Mouse (Mus musculus) thymus, postnatal 10 days (tissue): Measurements from ENCODE around the gene Zmynd8.

Experiments
- DNase-seq, 2 experiments: peaks; one replicate each; pipeline ENCODE4 v3.0.0; 2021; ENCODE audit warnings: low spot score in 2 of 2

Zmynd8 gene

DNA sequence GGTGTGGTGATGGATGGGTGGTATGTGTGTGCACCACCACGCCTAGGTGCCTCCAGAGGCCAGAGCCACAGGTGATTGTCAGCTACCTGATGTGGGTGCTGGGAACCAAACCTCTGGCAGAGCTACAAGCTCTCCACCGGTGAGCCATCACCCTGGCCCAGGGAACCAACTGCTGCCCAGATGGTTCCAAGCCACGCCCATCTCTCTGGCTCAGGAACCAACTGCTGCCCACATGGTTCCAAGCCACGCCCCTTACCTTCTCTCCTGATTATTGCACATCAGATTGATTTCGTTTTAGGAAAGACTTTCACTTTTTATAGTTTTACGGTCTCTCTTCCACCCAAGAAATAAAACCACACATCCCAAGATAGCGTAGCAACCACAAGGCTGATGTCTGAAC lies 150.8 kb downstream of the Zmynd8 start:
- DNase-seq, result no peak

DNA sequence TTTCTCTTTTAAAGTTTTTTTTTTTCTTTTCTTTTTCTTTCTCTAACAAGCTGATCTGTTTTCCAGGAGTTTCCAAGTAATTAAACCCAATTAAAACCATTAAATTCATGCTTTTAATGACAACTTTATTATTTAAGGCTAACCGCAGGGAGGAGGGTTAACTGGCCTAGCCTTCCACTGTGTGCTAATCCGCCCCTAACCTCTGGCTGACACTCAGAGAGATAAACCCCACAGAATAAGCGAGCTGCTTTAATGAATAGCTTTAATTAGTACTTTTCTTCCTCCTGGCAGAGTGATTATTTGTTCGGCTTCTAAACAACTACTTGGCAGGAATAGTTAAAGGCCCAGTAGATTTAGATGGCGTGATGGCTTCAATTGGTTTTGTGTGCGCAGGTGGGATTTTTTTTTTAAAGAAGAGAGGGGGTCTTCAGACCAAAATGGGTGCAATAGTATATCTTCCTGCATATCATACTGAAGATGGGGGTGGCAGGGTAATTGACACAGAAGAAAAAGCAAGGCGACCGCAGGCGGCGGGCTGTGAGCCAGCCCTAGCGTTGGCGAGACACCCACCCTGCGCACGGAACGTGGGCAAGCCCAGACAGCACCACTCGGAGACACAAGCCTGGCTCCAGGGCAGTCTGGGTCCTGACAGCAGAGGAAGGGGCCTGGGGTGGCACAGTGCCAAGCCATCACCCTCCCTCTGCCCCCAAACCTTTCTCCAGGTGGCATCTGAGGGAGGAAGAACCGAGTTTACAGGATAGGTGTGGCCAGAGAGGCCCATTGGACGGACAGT lies 153.3 kb downstream of the Zmynd8 start:
- no peak for DNase-seq

GRCm38 (mm10) chr2:165742210-165742786 lies 156.5 kb downstream of the Zmynd8 start:
- DNase-seq, result no peak

GRCm38 (mm10) chr2:165741526-165742050 lies 157.2 kb downstream of the Zmynd8 start:
- no peak for DNase-seq

- DNase-seq, result no peak
These were observed 157.8 kb downstream of the Zmynd8 start for GRCm38 (mm10) chr2:165740982-165741381.

DNA sequence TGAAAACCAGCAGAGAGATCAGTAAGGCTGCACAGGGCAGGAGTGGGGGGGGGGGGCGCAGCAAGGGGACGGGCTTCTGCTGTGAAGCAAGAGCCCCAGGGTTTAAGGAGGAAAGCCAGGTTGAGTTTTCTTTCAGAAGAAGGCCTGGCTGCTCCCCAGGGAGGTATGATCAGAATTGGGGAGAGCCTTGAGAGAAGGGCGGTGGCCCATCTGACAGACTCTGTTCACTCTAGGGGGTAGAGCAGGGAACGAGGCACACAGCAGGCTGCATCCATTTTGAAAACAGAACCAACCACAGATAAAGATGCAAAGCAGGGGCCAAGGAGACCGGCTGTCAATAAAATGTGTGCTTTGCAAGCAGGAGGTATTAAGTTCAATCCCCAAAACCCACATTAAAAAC lies 158.4 kb downstream of the Zmynd8 start:
- DNase-seq, result no peak

- DNase-seq, result no peak
These were observed 162.5 kb downstream of the Zmynd8 start for GRCm38 (mm10) chr2:165736297-165736696.
